Mouse (Mus musculus) erythroblast, embryonic 14.5 days (primary cell): ENCODE data around the gene Neto2. TPM values are rescaled to one million over a fixed set of nuclear protein-coding genes. Genes with fewer than 3 reads are reported as not detected.

Experiments
- H3K27me3 ChIP-seq: 2 replicates; pipeline ENCODE4 v1.6.1; 2012; ENCODE audit warnings: inconsistent platforms; ENCODE audit not compliant: control insufficient read depth
- H3K36me3 ChIP-seq: 2 replicates; pipeline ENCODE4 v1.6.1; 2012; ENCODE audit warnings: mild to moderate bottlenecking, inconsistent platforms; ENCODE audit not compliant: control insufficient read depth
- H3K4me1 ChIP-seq: 2 replicates; pipeline ENCODE4 v1.6.1; 2012; ENCODE audit warnings: inconsistent platforms; ENCODE audit not compliant: control insufficient read depth
- H3K4me3 ChIP-seq: replicated peaks from 2 replicates; pipeline ENCODE3; 2012; ENCODE audit warnings: moderate library complexity, mild to moderate bottlenecking, inconsistent platforms
- H3K9me3 ChIP-seq: 2 replicates; pipeline ENCODE4 v1.6.1; 2012; ENCODE audit warnings: low read length, inconsistent platforms, mixed read lengths; ENCODE audit not compliant: control insufficient read depth
- GATA1 ChIP-seq: IDR thresholded peaks from 2 replicates; pipeline ENCODE4 v1.6.1; 2012; ENCODE audit warnings: low read length, inconsistent platforms, mixed read lengths
- TAL1 ChIP-seq: IDR thresholded peaks from 3 replicates; pipeline ENCODE4 v1.6.1; 2012; ENCODE audit warnings: low read length, inconsistent platforms, mixed read lengths
- polyA plus RNA-seq: library from polyadenylated mRNA; stranded (reverse); fragments of >175 nt; gene quantifications from 2 replicates; pipeline ENCODE4 v1.2.3, GENCODE M21; 2012

Gene Neto2
- polyA plus RNA-seq, 1 experiment = 0.01 TPM

DNA sequence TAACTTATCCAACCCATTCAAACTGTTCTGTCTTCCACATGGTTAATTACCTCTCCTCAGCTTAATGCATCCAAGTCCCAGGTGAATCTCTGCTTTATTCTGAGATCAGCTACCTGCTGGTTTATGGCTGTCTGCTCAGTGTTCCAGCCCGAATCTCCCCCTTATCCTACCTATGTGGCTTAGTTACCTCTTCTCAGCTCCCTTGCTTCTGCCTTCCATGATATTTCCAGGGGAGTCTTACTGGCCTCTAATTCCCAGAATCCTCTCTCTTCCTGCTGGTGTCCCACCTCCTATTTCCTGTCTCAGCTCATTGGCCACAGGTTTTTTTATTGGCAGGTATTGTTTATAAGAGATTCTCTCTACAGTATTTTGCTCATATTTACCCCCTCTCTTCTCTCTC, 93.8 kb downstream of the Neto2 start:
- no peaks in the 10 kb centered on the region for H3K27me3 ChIP-seq
- no peaks in the 10 kb centered on the region for H3K4me1 ChIP-seq
- H3K36me3 ChIP-seq = no peaks in the 10 kb centered on the region
- TF ChIP-seq TAL1 (no peak), GATA1 (no peak)
- H3K9me3 ChIP-seq = no peaks in the 10 kb centered on the region
- H3K4me3 ChIP-seq = no peak overlapping the region

DNA sequence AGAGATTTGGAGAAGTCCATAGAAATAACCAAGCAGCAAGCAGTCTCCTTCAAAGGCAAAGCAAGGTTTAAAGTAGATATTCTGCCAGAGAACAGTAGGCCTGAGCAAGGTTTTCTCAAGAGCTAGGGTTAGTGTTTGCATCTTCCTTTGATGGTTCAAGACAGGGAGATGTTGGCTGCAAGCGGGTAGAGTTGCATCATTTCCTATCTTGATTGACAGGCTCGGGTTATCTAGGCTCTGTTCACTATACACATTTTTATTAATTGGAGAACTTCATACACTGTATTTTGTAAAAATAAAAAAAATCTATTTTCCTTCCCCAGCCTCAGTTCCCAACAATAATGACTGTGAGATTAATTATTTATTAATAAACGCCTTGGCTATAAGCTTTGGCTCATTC, 94.2 kb downstream of the Neto2 start:
- no peaks in the 10 kb centered on the region for H3K36me3 ChIP-seq
- no peaks in the 10 kb centered on the region for H3K9me3 ChIP-seq
- H3K4me3 ChIP-seq = no peak overlapping the region
- H3K4me1 ChIP-seq = no peaks in the 10 kb centered on the region
- no peaks in the 10 kb centered on the region for H3K27me3 ChIP-seq
- TF ChIP-seq GATA1 (no peak), TAL1 (no peak)

DNA sequence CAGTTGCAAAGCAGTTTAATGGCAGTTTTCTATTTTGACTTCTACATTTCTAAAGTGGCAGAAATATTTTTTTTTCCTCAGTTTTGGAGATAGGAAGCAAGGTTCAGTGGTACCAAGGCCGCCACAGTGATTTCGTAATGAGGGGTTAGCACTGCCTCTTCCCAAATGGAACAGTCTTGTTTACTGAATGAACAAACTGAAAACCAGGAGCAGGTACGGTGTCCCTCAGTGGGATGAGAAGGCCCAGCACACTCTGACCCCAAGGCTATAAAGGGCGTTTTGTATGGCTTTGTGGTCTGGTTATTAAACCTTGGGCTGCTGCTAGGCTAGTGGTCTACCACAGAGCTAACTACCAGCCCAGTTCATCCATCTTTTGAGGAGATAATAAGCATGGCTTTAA, 96.5 kb downstream of the Neto2 start:
- no peaks in the 10 kb centered on the region for H3K9me3 ChIP-seq
- TF ChIP-seq GATA1 (no peak), TAL1 (no peak)
- H3K4me3 ChIP-seq = no peak overlapping the region
- H3K36me3 ChIP-seq = no peaks in the 10 kb centered on the region
- no peaks in the 10 kb centered on the region for H3K27me3 ChIP-seq
- H3K4me1 ChIP-seq = no peaks in the 10 kb centered on the region

DNA sequence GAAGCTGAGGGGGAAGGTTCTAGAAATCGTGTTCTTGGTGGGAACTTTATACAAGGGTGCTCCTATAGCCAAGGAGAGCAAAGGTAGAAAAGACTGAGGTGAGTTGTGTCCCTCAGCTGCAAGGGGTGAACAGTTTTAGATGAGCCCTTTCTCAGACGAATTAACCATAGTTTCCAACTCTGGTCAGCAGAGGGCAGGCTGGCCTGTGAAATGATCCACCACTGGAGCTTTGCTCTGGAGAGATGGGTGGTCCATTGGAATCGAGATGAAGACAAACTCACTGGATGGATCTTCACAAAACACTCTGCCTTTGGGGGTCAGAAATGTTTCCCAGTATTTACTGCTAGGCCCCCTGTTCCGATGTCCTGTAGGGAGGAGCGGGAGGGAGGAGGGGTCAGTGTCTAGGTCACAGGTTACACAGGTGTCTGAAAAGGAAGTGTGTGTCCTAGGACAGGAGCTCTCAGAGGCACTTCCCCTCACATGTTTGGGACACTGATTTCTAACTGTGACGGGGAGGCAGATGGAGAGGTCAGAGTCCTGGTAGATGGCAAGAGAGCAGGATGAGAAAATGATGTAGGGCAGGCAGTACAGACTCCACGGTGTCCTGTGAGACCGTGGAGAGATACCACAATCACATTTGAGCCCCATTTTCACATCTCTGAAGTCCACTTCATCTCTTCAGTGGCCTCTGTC, 97.4 kb downstream of the Neto2 start:
- Histone ChIP-seq H3K4me3 (no peak overlapping the region), H3K9me3 (no peaks in the 10 kb centered on the region), H3K4me1 (no peaks in the 10 kb centered on the region), H3K36me3 (no peaks in the 10 kb centered on the region), H3K27me3 (no peaks in the 10 kb centered on the region)
- TF ChIP-seq GATA1 = no peak
- TF ChIP-seq TAL1 = no peak

DNA sequence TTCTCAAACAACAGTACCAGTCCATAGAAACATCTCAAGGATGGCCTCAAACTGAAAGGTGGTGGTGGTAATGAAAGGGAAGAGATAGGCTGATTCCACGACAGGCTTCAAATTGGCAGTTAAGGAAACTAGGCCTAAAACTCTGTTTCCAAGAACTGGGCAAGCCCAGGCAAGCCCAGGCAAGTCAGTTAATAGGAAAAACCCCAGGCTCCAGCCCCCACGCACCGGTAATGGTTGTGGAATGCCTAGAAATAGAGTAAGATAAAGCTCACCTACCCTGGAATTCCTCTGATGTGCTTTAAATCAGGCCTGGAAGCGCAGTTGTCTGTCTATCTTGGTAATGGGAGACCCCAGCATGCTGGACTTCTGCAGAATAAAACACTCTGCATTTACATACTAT, 98.0 kb downstream of the Neto2 start:
- no peaks in the 10 kb centered on the region for H3K36me3 ChIP-seq
- no peak for TF ChIP-seq TAL1
- no peak for TF ChIP-seq GATA1
- H3K4me1 ChIP-seq = no peaks in the 10 kb centered on the region
- H3K4me3 ChIP-seq = no peak overlapping the region
- H3K9me3 ChIP-seq = no peaks in the 10 kb centered on the region
- H3K27me3 ChIP-seq = no peaks in the 10 kb centered on the region

DNA sequence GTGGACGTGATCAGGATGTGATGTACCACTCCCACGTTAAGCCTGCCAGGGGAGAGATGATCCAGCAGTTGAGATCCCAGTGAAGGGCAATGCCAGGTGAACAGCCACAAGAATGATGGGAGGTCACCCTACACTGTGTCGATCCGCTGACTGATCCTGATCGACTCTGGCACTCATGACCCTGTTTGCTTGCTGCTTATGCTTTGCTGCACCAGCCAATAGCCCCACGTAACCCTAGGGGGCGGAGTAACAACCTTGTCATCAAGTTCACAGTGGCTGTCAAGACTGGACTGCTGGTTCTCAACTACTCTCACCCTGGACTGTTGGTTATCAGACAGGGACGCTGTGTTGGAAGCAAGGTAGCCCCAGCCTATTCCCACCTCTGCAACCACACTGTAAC, 99.0 kb downstream of the Neto2 start:
- TF ChIP-seq TAL1 (no peak), GATA1 (no peak)
- H3K4me1 ChIP-seq = no peaks in the 10 kb centered on the region
- H3K27me3 ChIP-seq = no peaks in the 10 kb centered on the region
- H3K4me3 ChIP-seq = no peak overlapping the region
- H3K36me3 ChIP-seq = no peaks in the 10 kb centered on the region
- no peaks in the 10 kb centered on the region for H3K9me3 ChIP-seq

DNA sequence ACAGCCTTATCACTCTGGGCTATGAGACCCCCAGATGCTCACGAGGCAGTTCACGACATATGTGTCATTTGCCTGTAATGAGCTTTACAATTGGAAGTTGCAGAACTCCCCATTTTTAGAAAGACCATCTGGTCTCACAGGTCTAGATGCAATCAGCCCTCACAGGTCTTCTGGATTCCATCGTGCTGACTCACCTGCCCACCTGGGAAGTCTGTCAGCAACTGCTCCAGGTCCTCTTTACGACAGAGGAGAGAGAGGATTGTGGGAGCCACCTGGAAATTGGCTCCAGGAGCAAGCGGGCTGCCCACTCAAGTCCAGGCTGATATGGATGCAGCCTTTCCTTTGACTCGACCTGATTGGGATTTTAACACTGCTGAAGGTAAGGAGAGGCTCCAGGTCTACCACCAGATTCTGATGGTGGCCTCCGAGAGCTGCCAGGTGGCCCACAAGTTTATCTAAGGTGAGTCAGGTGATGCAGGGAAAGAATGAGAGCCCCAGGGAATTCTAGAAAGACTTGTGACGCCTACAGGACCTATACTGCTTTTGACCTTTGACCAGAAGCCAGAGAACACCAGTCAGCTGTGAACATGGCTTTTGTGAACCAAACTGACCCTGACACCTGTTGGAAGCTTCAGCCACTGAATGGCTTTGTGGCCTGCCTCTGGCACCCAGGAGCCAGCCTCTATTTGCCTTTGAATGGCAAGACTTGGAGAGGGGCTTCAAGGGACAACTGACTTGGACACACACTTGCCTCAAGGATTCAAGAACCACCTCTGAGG, 103.1 kb downstream of the Neto2 start:
- Histone ChIP-seq H3K4me3 (no peak overlapping the region), H3K36me3 (no peaks in the 10 kb centered on the region), H3K9me3 (no peaks in the 10 kb centered on the region), H3K27me3 (no peaks in the 10 kb centered on the region), H3K4me1 (no peaks in the 10 kb centered on the region)
- no peak for TF ChIP-seq GATA1
- no peak for TF ChIP-seq TAL1

DNA sequence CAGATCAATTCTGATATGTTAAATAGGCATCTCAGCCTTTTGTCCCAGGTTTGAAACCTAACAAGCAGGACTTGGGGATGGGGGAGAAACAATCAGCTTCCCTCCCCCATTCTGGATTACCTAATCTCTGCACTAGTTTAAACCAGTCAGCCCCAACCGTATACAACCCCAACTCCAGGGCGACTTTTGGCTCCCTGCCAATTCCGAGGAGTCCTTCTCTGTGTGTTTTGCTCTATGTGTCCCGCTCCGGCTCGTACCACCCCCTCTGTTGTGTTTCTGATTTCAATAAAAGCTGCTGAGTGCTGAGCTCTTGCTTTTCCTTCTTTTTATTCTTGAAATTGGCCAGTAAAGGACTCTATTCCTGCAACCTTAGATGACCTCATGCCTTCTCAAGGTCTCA, 105.3 kb downstream of the Neto2 start:
- Histone ChIP-seq H3K4me3 (no peak overlapping the region), H3K27me3 (no peaks in the 10 kb centered on the region), H3K9me3 (no peaks in the 10 kb centered on the region), H3K4me1 (no peaks in the 10 kb centered on the region), H3K36me3 (no peaks in the 10 kb centered on the region)
- TF ChIP-seq GATA1 (no peak), TAL1 (no peak)

DNA sequence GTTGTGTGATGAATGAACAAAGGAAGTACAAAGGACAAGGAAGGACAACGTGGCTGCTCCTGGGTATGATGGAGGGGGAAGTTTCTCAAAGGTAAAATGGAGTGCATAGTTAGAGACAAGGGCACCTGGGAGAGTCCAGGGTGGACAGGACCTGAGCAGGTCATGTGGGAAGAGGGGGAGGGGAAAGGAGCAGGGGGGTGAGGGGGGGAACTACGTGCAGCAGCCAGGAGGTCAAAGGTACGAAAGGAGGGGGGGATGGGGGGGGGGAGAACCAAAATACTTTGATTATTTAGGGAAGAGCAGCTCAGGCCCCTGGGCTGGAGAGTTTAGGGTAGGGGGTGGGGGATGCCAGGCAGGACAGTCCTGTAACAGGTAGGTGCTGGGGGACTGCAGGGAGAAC, 105.7 kb downstream of the Neto2 start:
- H3K4me3 ChIP-seq = no peak overlapping the region
- no peaks in the 10 kb centered on the region for H3K4me1 ChIP-seq
- H3K27me3 ChIP-seq = no peaks in the 10 kb centered on the region
- H3K36me3 ChIP-seq = no peaks in the 10 kb centered on the region
- no peak for TF ChIP-seq TAL1
- TF ChIP-seq GATA1 = no peak
- H3K9me3 ChIP-seq = no peaks in the 10 kb centered on the region
